Mouse (Mus musculus) CH12.LX (cell line): Measurements from ENCODE around the gene Kctd8. TPM values are rescaled to one million over a fixed set of nuclear protein-coding genes. Genes with fewer than 3 reads are reported as not detected.

Experiments
- DNase-seq: peaks from one replicate; pipeline ENCODE4 v3.0.0-alpha.2; 2013; ENCODE audit errors: extremely low read depth
- H3K27ac ChIP-seq: 2 replicates; pipeline ENCODE4 v1.5.1; 2012; ENCODE audit warnings: low read depth, mild to moderate bottlenecking, control low read depth, moderate library complexity; ENCODE audit not compliant: insufficient read depth
- H3K27me3 ChIP-seq: replicated peaks from 2 replicates; pipeline ENCODE3; 2012; ENCODE audit warnings: inconsistent platforms
- H3K36me3 ChIP-seq, 2 experiments: replicated peaks in 1 of 2; 2 replicates each; pipeline versions ENCODE3 to v1.6.1; 2012; ENCODE audit warnings: inconsistent platforms in 1 of 2, low read length in 1 of 2, mild to moderate bottlenecking in 1 of 2, mixed read lengths in 1 of 2, moderate library complexity in 1 of 2; ENCODE audit not compliant: control insufficient read depth in 1 of 2, insufficient read depth in 1 of 2
- H3K4me1 ChIP-seq, 2 experiments: 2 replicates each; pipeline ENCODE4 v1.6.1; 2012; ENCODE audit warnings: inconsistent platforms in 1 of 2, moderate library complexity in 1 of 2; ENCODE audit not compliant: insufficient read depth in 2 of 2, control insufficient read depth in 1 of 2
- H3K4me2 ChIP-seq: 2 replicates; pipeline ENCODE4 v1.6.1; 2012; ENCODE audit warnings: low read depth, mild to moderate bottlenecking, control low read depth; ENCODE audit not compliant: poor library complexity, insufficient read depth, severe bottlenecking
- H3K4me3 ChIP-seq, 3 experiments: fragments of 150-350 bp in 1 of 3; sonication (generic) in 1 of 3; replicated peaks in 1 of 3; 2 replicates each; pipeline versions ENCODE3 to v1.5.1; 2011 to 2012; ENCODE audit warnings: low read depth in 2 of 3, low read length in 2 of 3, mild to moderate bottlenecking in 2 of 3, moderate library complexity in 2 of 3, control low read depth in 1 of 3, improper control_type of control experiment in 1 of 3, inconsistent platforms in 1 of 3, mixed read lengths in 1 of 3; ENCODE audit not compliant: poor library complexity in 1 of 3
- H3K79me2 ChIP-seq: replicated peaks from 2 replicates; pipeline ENCODE4 v1.6.1; 2012; ENCODE audit warnings: mild to moderate bottlenecking, moderate library complexity; ENCODE audit not compliant: control insufficient read depth, poor library complexity, insufficient read depth, severe bottlenecking; ENCODE audit errors: extremely low read depth
- H3K9ac ChIP-seq: 2 replicates; pipeline ENCODE4 v1.6.1; 2012; ENCODE audit warnings: low read depth, mild to moderate bottlenecking, control low read depth, moderate library complexity; ENCODE audit not compliant: insufficient read depth
- H3K9me3 ChIP-seq: replicated peaks from 2 replicates; pipeline ENCODE3; 2012; ENCODE audit warnings: low read length, inconsistent platforms, mixed read lengths
- BHLHE40 ChIP-seq: IDR thresholded peaks from 2 replicates; pipeline ENCODE4 v1.6.1; 2011; ENCODE audit warnings: mild to moderate bottlenecking, low read depth, low read length, improper control_type of control experiment
- CTCF ChIP-seq, 2 experiments: IDR thresholded peaks in 1 of 2; conservative IDR thresholded peaks in 1 of 2; 2 replicates each; pipeline ENCODE4 v1.5.1; 2011 to 2012; ENCODE audit warnings: low read depth in 2 of 2, low read length in 2 of 2, improper control_type of control experiment in 1 of 2, inconsistent platforms in 1 of 2, mild to moderate bottlenecking in 1 of 2, moderate library complexity in 1 of 2
- E2F4 ChIP-seq: IDR thresholded peaks from 2 replicates; pipeline ENCODE4 v1.6.1; 2011; ENCODE audit warnings: low read depth, low read length, improper control_type of control experiment; ENCODE audit not compliant: insufficient replicate concordance
- EP300 ChIP-seq: IDR thresholded peaks from 2 replicates; pipeline ENCODE4 v1.6.1; 2011; ENCODE audit warnings: low read length, improper control_type of control experiment
- ETS1 ChIP-seq: conservative IDR thresholded peaks from 2 replicates; pipeline ENCODE4 v1.6.1; 2012; ENCODE audit warnings: low read depth, mild to moderate bottlenecking, inconsistent platforms, low read length, improper control_type of control experiment, moderate library complexity
- HCFC1 ChIP-seq: IDR thresholded peaks from 2 replicates; pipeline ENCODE4 v1.6.1; 2012; ENCODE audit warnings: low read depth, mild to moderate bottlenecking, inconsistent platforms, low read length, improper control_type of control experiment
- IRF4 ChIP-seq: IDR thresholded peaks from 2 replicates; pipeline ENCODE4 v1.6.1; 2014; ENCODE audit warnings: low read depth, mild to moderate bottlenecking, inconsistent platforms, low read length, improper control_type of control experiment
- KAT2A ChIP-seq: IDR thresholded peaks from 2 replicates; pipeline ENCODE4 v1.6.1; 2012; ENCODE audit warnings: low read length, improper control_type of control experiment, inconsistent platforms; ENCODE audit not compliant: insufficient replicate concordance
- MAX ChIP-seq: IDR thresholded peaks from 2 replicates; pipeline ENCODE4 v1.6.1; 2011; ENCODE audit warnings: low read length, improper control_type of control experiment
- MAZ ChIP-seq: IDR thresholded peaks from 2 replicates; pipeline ENCODE4 v1.6.1; 2012; ENCODE audit warnings: low read depth, mild to moderate bottlenecking, inconsistent platforms, low read length, improper control_type of control experiment, moderate library complexity
- MEF2A ChIP-seq: IDR thresholded peaks from 2 replicates; pipeline ENCODE4 v1.6.1; 2014; ENCODE audit warnings: low read depth, mild to moderate bottlenecking, inconsistent platforms, low read length, improper control_type of control experiment, borderline replicate concordance
- MXI1 ChIP-seq: IDR thresholded peaks from 2 replicates; pipeline ENCODE4 v1.6.1; 2011; ENCODE audit warnings: mild to moderate bottlenecking, low read depth, low read length, improper control_type of control experiment
- MYC ChIP-seq: IDR thresholded peaks from 2 replicates; pipeline ENCODE4 v1.6.1; 2011; ENCODE audit warnings: low read depth, mild to moderate bottlenecking, improper control_type of control experiment, low read length
- PAX5 ChIP-seq: IDR thresholded peaks from 2 replicates; pipeline ENCODE4 v1.6.1; 2012; ENCODE audit warnings: low read length, inconsistent platforms, mixed read lengths
- POLR2A ChIP-seq: IDR thresholded peaks from 2 replicates; pipeline ENCODE4 v1.6.1; 2011; ENCODE audit warnings: low read depth, mild to moderate bottlenecking, improper control_type of control experiment, low read length
- POLR2AphosphoS2 ChIP-seq: IDR thresholded peaks from 2 replicates; pipeline ENCODE4 v1.6.1; 2011; ENCODE audit warnings: low read depth, low read length, improper control_type of control experiment
- RCOR1 ChIP-seq: conservative IDR thresholded peaks from 2 replicates; pipeline ENCODE4 v1.6.1; 2012; ENCODE audit warnings: low read depth, mild to moderate bottlenecking, inconsistent platforms, low read length, improper control_type of control experiment
- SIN3A ChIP-seq: IDR thresholded peaks from 2 replicates; pipeline ENCODE4 v1.6.1; 2012; ENCODE audit warnings: low read length, improper control_type of control experiment, inconsistent platforms
- SMC3 ChIP-seq: IDR thresholded peaks from 2 replicates; pipeline ENCODE4 v1.6.1; 2011; ENCODE audit warnings: low read depth, low read length, improper control_type of control experiment
- TBP ChIP-seq: conservative IDR thresholded peaks from 2 replicates; pipeline ENCODE4 v1.6.1; 2011; ENCODE audit warnings: low read depth, low read length, improper control_type of control experiment
- TCF12 ChIP-seq: IDR thresholded peaks from 2 replicates; pipeline ENCODE4 v1.6.1; 2014; ENCODE audit warnings: low read depth, mild to moderate bottlenecking, inconsistent platforms, low read length, improper control_type of control experiment
- USF2 ChIP-seq: conservative IDR thresholded peaks from 2 replicates; pipeline ENCODE4 v1.6.1; 2011; ENCODE audit warnings: low read depth, low read length, improper control_type of control experiment
- ZMIZ1 ChIP-seq: IDR thresholded peaks from 2 replicates; pipeline ENCODE4 v1.6.1; 2012; ENCODE audit warnings: low read depth, mild to moderate bottlenecking, inconsistent platforms, low read length, improper control_type of control experiment
- dilution Hi-C: fragments of 300-500 bp; cut with MboI; formaldehyde crosslinking; loops from 2 replicates; pipeline ENCODE4 v1.14.3; 2020; ENCODE audit warnings: low sequenced_read_pairs; ENCODE audit not compliant: extremely low pct_unique_long_range_greater_than_20kb, extremely low pct_ligation_motif_present
- in situ Hi-C: fragments of 300-500 bp; cut with MboI; formaldehyde crosslinking; loops from 3 replicates; pipeline ENCODE4 v1.14.3; 2019; ENCODE audit warnings: low sequenced_read_pairs, low pct_ligation_motif_present, low pct_unique_long_range_greater_than_20kb, mixed read lengths
- polyA plus RNA-seq: library from polyadenylated mRNA; unstranded; fragments of >175 nt; gene quantifications from 2 replicates; pipeline ENCODE4 v1.2.1, GENCODE M21; 2012; ENCODE audit warnings: low read depth; ENCODE audit not compliant: insufficient read length
- total RNA-seq, 2 experiments: library from RNA; depleted of rRNA; stranded (reverse); fragments of 300-350 nt in 1 of 2; fragments of >200 nt in 1 of 2; gene quantifications; 2 replicates each; pipeline ENCODE4 v1.2.3; 2012 to 2014

Gene Kctd8
- total and polyA plus RNA-seq, 3 experiments, result not detected

- Histone ChIP-seq H3K9me3 (no peaks in the 10 kb centered on the region), H3K36me3 (no peaks in the 10 kb centered on the region), H3K9ac (no peak overlapping the region), H3K4me3 (no peak overlapping the region), H3K4me1 (no peaks in the 10 kb centered on the region), H3K4me2 (no peak overlapping the region), H3K27ac (no peak overlapping the region), H3K27me3 (no peaks in the 10 kb centered on the region), H3K79me2 (no peaks in the 10 kb centered on the region)
- dilution Hi-C loops, result no loop called here
- TF ChIP-seq POLR2AphosphoS2, result no peak
- no peak for TF ChIP-seq ETS1
- TF ChIP-seq MXI1, result no peak
- no peak for TF ChIP-seq MYC
- no peak for TF ChIP-seq E2F4
- TF ChIP-seq MAZ, result no peak
- TF ChIP-seq CTCF (conservative IDR thresholded peaks at IDR 0.05 in 1 of 2, IDR thresholded peaks at IDR 0.05 in 1 of 2; ENCODE audit: low read depth in 2 of 2, low read length in 2 of 2), result no peak
- no peak for TF ChIP-seq IRF4
- no peak for TF ChIP-seq RCOR1
- no peak for TF ChIP-seq POLR2A
- no peak for TF ChIP-seq TBP
- TF ChIP-seq TCF12, result no peak
- no peak for TF ChIP-seq HCFC1
- no peak for TF ChIP-seq BHLHE40
- TF ChIP-seq SIN3A, result no peak
- TF ChIP-seq ZMIZ1, result no peak
- TF ChIP-seq KAT2A, result no peak
- TF ChIP-seq MAX, result no peak
- TF ChIP-seq MEF2A, result no peak
- no peak for TF ChIP-seq USF2
- DNase-seq, result no peak
- in situ Hi-C loops, result no loop called here
Measured at GRCm38 (mm10) chr5:69350596-69350995, 9.1 kb upstream of the Kctd8 start.

GRCm38 (mm10) chr5:69340102-69340918 is 1.2 kb downstream of the Kctd8 start:
- dilution Hi-C loops, result no loop called here

More at GRCm38 (mm10) chr5:69340102-69340918, 1.2 kb downstream of the Kctd8 start:
- H3K4me2 ChIP-seq, result no peak overlapping the region
- no peaks in the 10 kb centered on the region for H3K27me3 ChIP-seq
- peaks cover 15% of the 10 kb centered on the region for H3K9me3 ChIP-seq
- H3K9ac ChIP-seq, result no peak overlapping the region
- H3K79me2 ChIP-seq, result no peaks in the 10 kb centered on the region
- H3K27ac ChIP-seq, result no peak overlapping the region
- H3K4me3 ChIP-seq, result no peak overlapping the region
- no peaks in the 10 kb centered on the region for H3K36me3 ChIP-seq
- in situ Hi-C loops, result no loop called here
- peak; percentile 1 for DNase-seq
- no peaks in the 10 kb centered on the region for H3K4me1 ChIP-seq
- no peak for TF ChIP-seq PAX5
- TF ChIP-seq SMC3, result no peak
- no peak for TF ChIP-seq TCF12
- TF ChIP-seq MAZ, result no peak
- no peak for TF ChIP-seq HCFC1
- no peak for TF ChIP-seq EP300
- no peak for TF ChIP-seq KAT2A
